Mouse (Mus musculus) gastrocnemius, adult 18-20 months (tissue): Measurements from ENCODE around the gene Ccnq. TPM values are rescaled to one million over a fixed set of nuclear protein-coding genes. Genes with fewer than 3 reads are reported as not detected.

ENCODE experiments used
- microRNA-seq: library from miRNA; unstranded; fragments of <30 nt; microRNA quantifications from one replicate; pipeline ENCODE4 v1.2.0, GENCODE M21; 2021
- total RNA-seq, 2 experiments: library from RNA; stranded (reverse); gene quantifications; 2 replicates each; pipeline ENCODE4 v1.2.3; 2021

Ccnq gene
- total RNA-seq, 2 experiments from 2014 or later = 11.1 to 11.8 TPM

Small RNA genes within 50 kb of the gene (microRNA-seq; reads per million reads assigned to microRNA genes)
- not detected for gene Gm23840

Other genes starting within 250 kb of the Ccnq start
- not detected for gene Sebox, start 248.3 kb downstream of the Ccnq start, total RNA-seq
- 10 to 100 TPM; 13.3 to 15.1 TPM for gene Tmem199, start 239.6 kb downstream of the Ccnq start, total RNA-seq
- 100 to 1,000 TPM in 1 of 2 experiments, 10 to 100 TPM in 1; 99.0 to 100 TPM for gene Poldip2, start 239.5 kb downstream of the Ccnq start, total RNA-seq
- 10 to 100 TPM; 44.0 to 48.1 TPM for gene Tnfaip1, start 215.4 kb downstream of the Ccnq start, total RNA-seq
- gene Ift20, start 215.4 kb downstream of the Ccnq start, total RNA-seq = 10 to 100 TPM; 17.5 to 17.6 TPM
- gene Tmem97, start 201.0 kb downstream of the Ccnq start, total RNA-seq = 1 to 10 TPM; 1.0 to 1.5 TPM
- gene Nlk, start 54.4 kb downstream of the Ccnq start, total RNA-seq = 1 to 10 TPM; 7.3 to 9.6 TPM
- gene Lyrm9, start 74.9 kb upstream of the Ccnq start, total RNA-seq = 10 to 100 TPM; 12.3 to 17.3 TPM
- gene Nos2, start 169.1 kb upstream of the Ccnq start, total RNA-seq = 1 to 10 TPM in 1 of 2 experiments, under 1 TPM in 1; 0.66 to 1.7 TPM
- gene Lgals9, start 233.2 kb upstream of the Ccnq start, total RNA-seq = 1 to 10 TPM; 6.0 to 9.3 TPM